Mouse (Mus musculus): ENCODE measurements around the gene Ltf.

Ltf gene

GRCm38 (mm10) chr9:111019022-111019421 lies at the start of gene Ltf:
Ltf (plus strand) TSS chr9:111019271.
- DNase-seq = no peak

- no peak for DNase-seq
Observed at GRCm38 (mm10) chr9:110979411-110979810, 39.7 kb upstream of the Ltf start.

- DNase-seq = no peak
Observed at GRCm38 (mm10) chr9:110982351-110982750, 36.7 kb upstream of the Ltf start.

- no peak for DNase-seq
Observed at GRCm38 (mm10) chr9:110984096-110984495, 35.0 kb upstream of the Ltf start.

- DNase-seq = no peak
Observed at GRCm38 (mm10) chr9:110985541-110985940, 33.5 kb upstream of the Ltf start.

- DNase-seq = no peak
Observed at GRCm38 (mm10) chr9:110985951-110986350, 33.1 kb upstream of the Ltf start.

- no peak for DNase-seq
Observed at GRCm38 (mm10) chr9:110987331-110987730, 31.7 kb upstream of the Ltf start.

GRCm38 (mm10) chr9:110988078-110988477 lies 31.0 kb upstream of the Ltf start:
- DNase-seq = no peak

- DNase-seq = no peak
Observed at GRCm38 (mm10) chr9:110989141-110989540, 29.9 kb upstream of the Ltf start.

GRCm38 (mm10) chr9:110989543-110989942 lies 29.5 kb upstream of the Ltf start:
- DNase-seq = no peak

- no peak for DNase-seq
Observed at GRCm38 (mm10) chr9:110990204-110990603, 28.9 kb upstream of the Ltf start, which contains the start of gene Rtp3. Rtp3 (minus strand) TSS chr9:110990583.

- DNase-seq = no peak
Observed at GRCm38 (mm10) chr9:110993281-110993709, 25.8 kb upstream of the Ltf start.

- peak; percentile 71 to 82 for DNase-seq
Observed at GRCm38 (mm10) chr9:110994716-110995172, 24.3 kb upstream of the Ltf start.

- DNase-seq = peak; percentile 38 to 70
Observed at GRCm38 (mm10) chr9:110997245-110997644, 21.8 kb upstream of the Ltf start.

- DNase-seq = no peak
Observed at GRCm38 (mm10) chr9:110999056-110999455, 20.0 kb upstream of the Ltf start.

GRCm38 (mm10) chr9:110999856-111000255 lies 19.2 kb upstream of the Ltf start:
- no peak for DNase-seq

- no peak for DNase-seq
Observed at GRCm38 (mm10) chr9:111001621-111002020, 17.4 kb upstream of the Ltf start.

GRCm38 (mm10) chr9:111003279-111003678 lies 15.8 kb upstream of the Ltf start:
- DNase-seq = no peak

GRCm38 (mm10) chr9:111006544-111006943 lies 12.5 kb upstream of the Ltf start:
- DNase-seq = no peak

- DNase-seq = no peak
Observed at GRCm38 (mm10) chr9:111009763-111010162, 9.3 kb upstream of the Ltf start.

GRCm38 (mm10) chr9:111011550-111011949 lies 7.5 kb upstream of the Ltf start:
- DNase-seq = no peak

- no peak for DNase-seq
Observed at GRCm38 (mm10) chr9:111012041-111012440, 7.0 kb upstream of the Ltf start.

- no peak for DNase-seq
Observed at GRCm38 (mm10) chr9:111015658-111016057, 3.4 kb upstream of the Ltf start.

GRCm38 (mm10) chr9:111026791-111027190 lies 7.7 kb downstream of the Ltf start:
- DNase-seq = no peak

GRCm38 (mm10) chr9:111033717-111034116 lies 14.6 kb downstream of the Ltf start:
- no peak for DNase-seq

All from cerebellum, postnatal 25 days (tissue).